Mouse (Mus musculus): Measurements from ENCODE around the gene Pagr1a.

- TF ChIP-seq CTCF (IDR thresholded peaks at IDR 0.05; ENCODE audit: insufficient read depth, low read length): no peak
- no peak for TF ChIP-seq POLR2A (IDR thresholded peaks at IDR 0.05; ENCODE audit: borderline replicate concordance, extremely low read depth, low read depth, low read length)
Observed at GRCm38 (mm10) chr7:126999568-126999967, 17.6 kb downstream of the Pagr1a start.

Data from lung, adult 2 months (tissue).